In the genomic region with DNA sequence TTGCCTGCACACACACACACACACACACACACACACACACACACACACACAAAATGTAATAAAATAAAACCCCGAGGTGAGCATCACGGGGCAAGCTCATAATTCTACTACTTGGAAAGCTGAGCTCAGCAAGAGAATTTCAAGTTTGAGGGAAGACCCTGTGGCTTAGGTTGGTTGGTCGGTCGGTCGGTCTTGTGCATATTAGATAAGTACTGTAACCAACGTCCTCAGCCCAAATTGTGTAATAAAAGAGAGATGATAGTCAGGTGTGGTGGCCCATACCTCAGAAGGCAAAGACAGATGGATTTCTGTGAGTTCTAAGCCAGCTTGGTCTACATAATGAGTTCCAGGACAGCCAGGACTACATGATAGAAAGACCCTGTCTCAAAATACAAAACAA, we compare ENCODE assay signal across 28 mouse cellular contexts. TPM values are rescaled to one million over a fixed set of nuclear protein-coding genes. Genes with fewer than 3 reads are reported as not detected.
DNase-seq lines count a peak whose midpoint lies in the region; ATAC-seq lines count a peak whose summit lies in the region.
"Had no signal": no experiment of that assay in that cellular context is flagged by ENCODE, and none has a peak within 500 bp of the region (broad histone marks: within the 10 kb centered on the region; RNA-seq: fewer than 3 reads in every experiment).

No protein-coding gene starts in this region.

- peaks cover 42% of the 10 kb centered on the region for H3K4me1 ChIP-seq in liver, embryonic 11.5 days (replicated peaks; ENCODE audit: control insufficient read depth, insufficient read depth, low read length)
- H3K4me1 ChIP-seq in liver, embryonic 15.5 days (replicated peaks): peaks cover 72% of the 10 kb centered on the region
- H3K4me1 ChIP-seq: embryonic facial prominence, embryonic 13.5 days had no signal

- ATAC-seq in liver, embryonic 11.5 days (replicated peaks; ENCODE audit: low FRiP score): peak; percentile 62
- ATAC-seq in liver, embryonic 15.5 days (ENCODE audit: insufficient read depth): no peak
- ATAC-seq in megakaryocyte-erythroid progenitor cell, adult 5-6 weeks (replicated peaks; ENCODE audit: low FRiP score, low TSS enrichment, poor library complexity, severe bottlenecking): 0 out of 2 replicates have a peak, but pooled peaks have one; percentile 36
- ATAC-seq in activated CD4-positive, CD25-positive, alpha-beta regulatory T cell, adult 4 months: no peak
- ATAC-seq: forebrain, embryonic 15.5 days; hindbrain, postnatal 0 days; Patski had no signal

- no peaks in the 10 kb centered on the region for H3K27me3 ChIP-seq in liver, embryonic 11.5 days (replicated peaks; ENCODE audit: control insufficient read depth, insufficient read depth, low read length)
- H3K27me3 ChIP-seq in liver, embryonic 15.5 days: no peaks in the 10 kb centered on the region
- H3K27me3 ChIP-seq: embryonic facial prominence, embryonic 13.5 days; forebrain, embryonic 12.5 days; forebrain, embryonic 15.5 days; heart, embryonic 13.5 days; Patski had no signal

- no peak overlapping the region for H3K4me2 ChIP-seq in liver, embryonic 11.5 days
- H3K4me2 ChIP-seq in liver, embryonic 15.5 days: no peak overlapping the region
- H3K4me2 ChIP-seq: embryonic facial prominence, embryonic 13.5 days; forebrain, embryonic 12.5 days; forebrain, embryonic 15.5 days; heart, embryonic 13.5 days; hindbrain, embryonic 14.5 days had no signal

- H3K36me3 ChIP-seq in liver, embryonic 11.5 days (ENCODE audit: control insufficient read depth, insufficient read depth, low read length): no peaks in the 10 kb centered on the region
- H3K36me3 ChIP-seq in liver, embryonic 15.5 days (replicated peaks): 0 out of 2 replicates have a peak, but pooled peaks cover 3% of the 10 kb centered on the region
- H3K36me3 ChIP-seq: forebrain, embryonic 12.5 days; forebrain, embryonic 15.5 days had no signal

- H3K9ac ChIP-seq in liver, embryonic 11.5 days (ENCODE audit: low read depth, low read length): peak overlapping the region; percentile 36; the same call in 1 of the 2 replicates
- H3K9ac ChIP-seq in liver, embryonic 15.5 days: no peak overlapping the region
- H3K9ac ChIP-seq: embryonic facial prominence, embryonic 13.5 days; forebrain, embryonic 12.5 days; forebrain, embryonic 15.5 days; heart, embryonic 13.5 days; hindbrain, embryonic 14.5 days had no signal

- H3K9me3 ChIP-seq in liver, embryonic 11.5 days (ENCODE audit: control insufficient read depth, low read length): no peaks in the 10 kb centered on the region
- no peaks in the 10 kb centered on the region for H3K9me3 ChIP-seq in liver, embryonic 15.5 days (replicated peaks)
- H3K9me3 ChIP-seq: embryonic facial prominence, embryonic 10.5 days; embryonic facial prominence, embryonic 13.5 days; forebrain, embryonic 12.5 days; forebrain, embryonic 15.5 days; heart, embryonic 10.5 days; heart, embryonic 13.5 days had no signal

- H3K4me3 ChIP-seq in liver, embryonic 11.5 days (ENCODE audit: low read depth, low read length): no peak overlapping the region
- H3K4me3 ChIP-seq in liver, embryonic 15.5 days (replicated peaks): no peak overlapping the region
- H3K4me3 ChIP-seq: embryonic facial prominence, embryonic 10.5 days; embryonic facial prominence, embryonic 13.5 days; erythroblast, embryonic 14.5 days; forebrain, embryonic 12.5 days; forebrain, embryonic 15.5 days; heart, adult 2 months; heart, embryonic 10.5 days; heart, embryonic 13.5 days had no signal

- no peak for DNase-seq in liver, embryonic 11.5 days (ENCODE audit: low spot score)
- DNase-seq in liver: no peak
- no peak for DNase-seq in thymus, postnatal 0 days (ENCODE audit: low spot score)
- DNase-seq: adrenal gland, adult 8-10 months; adrenal gland, postnatal 25 days; cerebellum, adult 11-12 months; cerebellum, adult 8-10 months; cerebellum, postnatal 10 days; cerebellum, postnatal 36 days; embryo, embryonic 11 days; gastrocnemius, postnatal 10 days; gastrocnemius, postnatal 36 days; heart, adult 2 months; heart, postnatal 14 days; heart, postnatal 4 days had no signal

- H3K27ac ChIP-seq in liver, embryonic 11.5 days (ENCODE audit: low read depth, low read length): no peak overlapping the region
- peak overlapping the region; percentile 16; the same call in 1 of the 2 replicates for H3K27ac ChIP-seq in liver, embryonic 15.5 days (replicated peaks)
- H3K27ac ChIP-seq: embryonic facial prominence, embryonic 10.5 days; embryonic facial prominence, embryonic 13.5 days; forebrain, embryonic 12.5 days; forebrain, embryonic 15.5 days; heart, adult 2 months; hindbrain, embryonic 14.5 days; hindbrain, postnatal 0 days had no signal

- WGBS in liver, embryonic 11.5 days: 58% methylated on average over 6 of the region's 6 CpGs
- 28% methylated on average over 6 of the region's 6 CpGs for WGBS in liver, embryonic 15.5 days (ENCODE audit: insufficient replicate concordance)

RNA-seq across cellular contexts. Expression of gene Traf4, which starts 31.5 kb away (rescaled TPM):
- polyA plus RNA-seq in liver, embryonic 11.5 days (2014; fragmentation: Nextera tagmentation; extraction: Ambion mirVana): 53.8 and 57.6 TPM in 2 replicates
- 27.5 and 32.4 TPM in 2 replicates for polyA plus RNA-seq in liver, embryonic 15.5 days (2015; fragmentation: Nextera tagmentation; extraction: Ambion mirVana)
- 30.3 and 39.1 TPM in 2 replicates for total RNA-seq in megakaryocyte-erythroid progenitor cell, adult 5-6 weeks (2014; fragmentation: Nextera tagmentation)
- total RNA-seq in megakaryocyte-erythroid progenitor cell, adult 5-6 weeks (2017): 10.3 and 18.0 TPM in 2 replicates
- 57.5 and 58.6 TPM in 2 replicates for polyA plus RNA-seq in thymus, postnatal 0 days (2015; fragmentation: Nextera tagmentation; extraction: Ambion mirVana)
- 1 to 10 TPM; 3.4 to 5.0 TPM for polyA plus RNA-seq in activated CD4-positive, CD25-positive, alpha-beta regulatory T cell, adult 4 months (2017; shearing (Covaris generic))

RNA-seq across cellular contexts. Expression of gene Fam222b, which starts 39.5 kb away (rescaled TPM):
- 13.9 and 17.3 TPM in 2 replicates for polyA plus RNA-seq in liver, embryonic 11.5 days (2014; fragmentation: Nextera tagmentation; extraction: Ambion mirVana)
- 4.2 and 4.3 TPM in 2 replicates for polyA plus RNA-seq in liver, embryonic 15.5 days (2015; fragmentation: Nextera tagmentation; extraction: Ambion mirVana)
- 10.2 and 14.3 TPM in 2 replicates for total RNA-seq in megakaryocyte-erythroid progenitor cell, adult 5-6 weeks (2014; fragmentation: Nextera tagmentation)
- 1.8 and 3.9 TPM in 2 replicates for total RNA-seq in megakaryocyte-erythroid progenitor cell, adult 5-6 weeks (2017)
- 6.1 and 6.6 TPM in 2 replicates for polyA plus RNA-seq in thymus, postnatal 0 days (2015; fragmentation: Nextera tagmentation; extraction: Ambion mirVana)
- polyA plus RNA-seq in activated CD4-positive, CD25-positive, alpha-beta regulatory T cell, adult 4 months (2017; shearing (Covaris generic)): 10 to 100 TPM; 12.0 to 15.8 TPM

RNA-seq across cellular contexts. Expression of gene Nek8, which starts 42.6 kb away (rescaled TPM):
- 13.1 and 14.3 TPM in 2 replicates for polyA plus RNA-seq in liver, embryonic 11.5 days (2014; fragmentation: Nextera tagmentation; extraction: Ambion mirVana)
- 8.1 and 11.4 TPM in 2 replicates for polyA plus RNA-seq in liver, embryonic 15.5 days (2015; fragmentation: Nextera tagmentation; extraction: Ambion mirVana)
- 26.7 and 38.5 TPM in 2 replicates for total RNA-seq in megakaryocyte-erythroid progenitor cell, adult 5-6 weeks (2014; fragmentation: Nextera tagmentation)
- total RNA-seq in megakaryocyte-erythroid progenitor cell, adult 5-6 weeks (2017): 3.7 and 7.4 TPM in 2 replicates
- polyA plus RNA-seq in thymus, postnatal 0 days (2015; fragmentation: Nextera tagmentation; extraction: Ambion mirVana): 14.1 and 14.5 TPM in 2 replicates
- polyA plus RNA-seq in activated CD4-positive, CD25-positive, alpha-beta regulatory T cell, adult 4 months (2017; shearing (Covaris generic)): 10 to 100 TPM in 1 of 2 experiments, 1 to 10 TPM in 1; 9.4 to 13.2 TPM

RNA-seq across cellular contexts. Expression of gene Tlcd1, which starts 42.6 kb away (rescaled TPM):
- 52.5 and 57.5 TPM in 2 replicates for polyA plus RNA-seq in liver, embryonic 11.5 days (2014; fragmentation: Nextera tagmentation; extraction: Ambion mirVana)
- 43.3 and 44.5 TPM in 2 replicates for polyA plus RNA-seq in liver, embryonic 15.5 days (2015; fragmentation: Nextera tagmentation; extraction: Ambion mirVana)
- 24.4 and 25.2 TPM in 2 replicates for total RNA-seq in megakaryocyte-erythroid progenitor cell, adult 5-6 weeks (2014; fragmentation: Nextera tagmentation)
- 13.3 and 19.6 TPM in 2 replicates for total RNA-seq in megakaryocyte-erythroid progenitor cell, adult 5-6 weeks (2017)
- 12.2 and 13.5 TPM in 2 replicates for polyA plus RNA-seq in thymus, postnatal 0 days (2015; fragmentation: Nextera tagmentation; extraction: Ambion mirVana)
- polyA plus RNA-seq in activated CD4-positive, CD25-positive, alpha-beta regulatory T cell, adult 4 months (2017; shearing (Covaris generic)): 1 to 10 TPM; 2.3 to 4.3 TPM

RNA-seq across cellular contexts. Expression of gene Rpl23a, which starts 49.5 kb away (rescaled TPM):
- polyA plus RNA-seq in liver, embryonic 11.5 days (2014; fragmentation: Nextera tagmentation; extraction: Ambion mirVana): 1,588 and 1,766 TPM in 2 replicates
- 569 and 671 TPM in 2 replicates for polyA plus RNA-seq in liver, embryonic 15.5 days (2015; fragmentation: Nextera tagmentation; extraction: Ambion mirVana)
- 5,168 and 5,735 TPM in 2 replicates for total RNA-seq in megakaryocyte-erythroid progenitor cell, adult 5-6 weeks (2014; fragmentation: Nextera tagmentation)
- 4,325 and 4,755 TPM in 2 replicates for total RNA-seq in megakaryocyte-erythroid progenitor cell, adult 5-6 weeks (2017)
- 1,919 and 1,995 TPM in 2 replicates for polyA plus RNA-seq in thymus, postnatal 0 days (2015; fragmentation: Nextera tagmentation; extraction: Ambion mirVana)
- polyA plus RNA-seq in activated CD4-positive, CD25-positive, alpha-beta regulatory T cell, adult 4 months (2017; shearing (Covaris generic)): 1,000 to 10,000 TPM; 3,988 to 4,036 TPM

Comparison
In these comparisons a context has a peak if more than half of its experiments do, and no peak if none do; other contexts are left out.
1. ATAC-seq: peak in liver, embryonic 11.5 days (single experiment) and megakaryocyte-erythroid progenitor cell, adult 5-6 weeks (single experiment); none in liver, embryonic 15.5 days (single experiment) and activated CD4-positive, CD25-positive, alpha-beta regulatory T cell, adult 4 months (single experiment).